Mouse (Mus musculus): Measurements from ENCODE around the gene Gm14862. TPM values are rescaled to one million over a fixed set of nuclear protein-coding genes. Genes with fewer than 3 reads are reported as not detected.

Gm14862 gene
- polyA plus RNA-seq (2012; rRNA removed), result not detected in 2 replicates

DNA sequence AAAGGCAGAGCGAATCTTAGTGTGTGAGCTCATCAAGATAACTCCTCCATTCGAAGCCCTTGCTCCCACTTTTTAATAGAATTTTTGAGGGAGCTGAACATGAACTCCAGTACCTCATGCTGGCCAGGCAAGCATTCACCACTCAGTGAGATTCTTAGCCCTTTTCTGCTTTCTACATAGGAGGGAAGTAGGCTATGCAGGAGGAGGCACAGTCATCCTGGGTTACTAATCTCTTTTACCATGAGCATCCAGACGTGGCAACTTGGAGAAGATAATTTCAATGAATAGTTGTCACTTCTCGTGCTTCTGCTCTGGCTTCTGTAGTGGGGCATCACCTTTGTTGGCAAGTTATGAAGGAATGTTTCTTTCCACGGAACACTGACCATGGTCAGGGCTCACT lies at the start of gene Gm14862:
TSS of gene Gm14862 (minus strand) at position 134 of the 400 bp plus-strand sequence.

DNA sequence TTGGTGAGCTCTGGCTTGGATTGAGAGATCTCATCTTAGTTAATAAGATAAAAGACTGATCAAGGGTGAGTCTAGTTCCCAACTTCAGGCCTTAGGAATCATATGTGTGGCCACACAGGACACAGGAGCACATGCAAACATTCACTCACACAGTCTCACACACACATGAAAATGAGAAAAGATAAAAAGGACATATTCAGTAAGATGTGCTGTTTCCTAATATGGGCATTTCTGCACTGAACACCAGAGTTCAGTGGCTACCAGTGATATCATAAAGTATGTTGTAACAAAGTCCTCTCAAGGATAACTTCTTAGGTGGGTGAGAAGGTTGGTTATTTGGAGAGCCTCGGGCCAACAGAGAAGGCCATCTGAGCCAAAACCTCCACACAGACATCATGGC lies 26.8 kb upstream of the Gm14862 start, which contains the start of gene H2al1m:
TSS of gene H2al1m (plus strand) at position 301 of the 400 bp plus-strand sequence.

DNA sequence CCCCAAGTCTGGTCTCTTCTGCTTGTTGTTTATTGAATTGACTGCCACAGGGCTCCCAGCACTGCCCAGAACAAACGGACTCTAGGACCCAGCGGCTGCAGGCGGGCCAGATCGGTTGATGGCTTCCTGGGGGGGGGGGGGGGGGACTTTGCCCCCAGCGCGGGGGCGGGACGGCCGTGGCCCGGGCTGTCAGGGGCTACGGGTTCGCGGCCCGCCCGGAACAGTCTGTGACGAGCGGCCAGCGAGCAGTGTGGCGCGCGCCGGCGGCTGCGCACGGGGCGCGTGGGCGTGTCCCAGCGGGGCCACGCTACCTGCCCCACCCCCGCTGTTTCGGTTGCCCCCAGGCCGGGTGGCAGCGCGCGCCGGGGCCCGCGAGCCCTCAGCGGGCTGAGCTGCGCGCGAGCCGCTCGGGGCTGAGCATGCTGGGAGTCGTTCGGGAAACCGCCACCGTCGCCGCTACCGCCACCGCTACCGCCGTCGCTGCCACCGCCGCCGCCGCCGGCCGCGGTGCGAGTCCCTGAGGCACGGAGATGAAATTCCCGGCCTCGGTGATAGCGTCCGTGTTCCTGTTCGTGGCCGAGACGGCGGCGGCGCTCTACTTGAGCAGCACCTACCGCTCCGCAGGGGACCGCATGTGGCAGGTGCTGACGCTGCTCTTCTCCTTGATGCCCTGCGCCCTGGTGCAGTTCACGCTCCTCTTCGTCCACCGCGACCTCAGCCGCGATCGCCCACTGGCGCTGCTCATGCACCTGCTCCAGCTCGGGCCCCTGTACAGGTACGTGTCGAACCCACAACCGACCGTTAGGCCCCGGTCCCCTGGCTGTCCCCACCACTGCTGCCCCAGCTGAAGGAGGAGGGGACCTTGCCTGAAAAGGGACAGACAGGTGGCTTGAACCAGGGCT lies 16.0 kb upstream of the Gm14862 start, which contains the start of gene Xk:
TSS of gene Xk (plus strand) at position 297 of the 902 bp plus-strand sequence.

Other genes starting within 250 kb of the Gm14862 start
- not detected in 2 replicates for gene Fthl17e, start 223.4 kb downstream of the Gm14862 start, polyA plus RNA-seq (2012; rRNA removed)
- gene Fthl17f, start 193.9 kb downstream of the Gm14862 start, polyA plus RNA-seq (2012; rRNA removed), result not detected in 2 replicates
- not detected in 2 replicates for gene 4930402K13Rik, start 152.3 kb downstream of the Gm14862 start, polyA plus RNA-seq (2012; rRNA removed)
- 1.4 and 1.5 TPM in 2 replicates for gene Lancl3, start 57.0 kb downstream of the Gm14862 start, polyA plus RNA-seq (2012; rRNA removed)
- 7.8 and 8.0 TPM in 2 replicates for gene Xk, start 15.9 kb upstream of the Gm14862 start, polyA plus RNA-seq (2012; rRNA removed)
- gene H2al1m, start 26.9 kb upstream of the Gm14862 start, polyA plus RNA-seq (2012; rRNA removed), result 1.2 TPM in 1 of 2 replicates, not detected in the other
- not detected in 2 replicates for gene H2al1k, start 93.7 kb upstream of the Gm14862 start, polyA plus RNA-seq (2012; rRNA removed)
- 0.47 and 0.58 TPM in 2 replicates for gene Cybb, start 230.9 kb upstream of the Gm14862 start, polyA plus RNA-seq (2012; rRNA removed)

All from colon, adult 2 months (tissue).